Mouse (Mus musculus) stomach, postnatal 0 days (tissue): Measurements from ENCODE around the gene Tsfm.

ENCODE experiments used
- CTCF ChIP-seq: IDR thresholded peaks from 2 replicates; pipeline ENCODE4 v1.5.1; 2016; ENCODE audit warnings: antibody characterized with exemption, low read depth, mild to moderate bottlenecking, moderate library complexity
- EP300 ChIP-seq: optimal IDR thresholded peaks from 2 replicates; pipeline ENCODE3; 2016; ENCODE audit warnings: antibody characterized with exemption

GRCm38 (mm10) chr10:127036273-127036672, 5.6 kb upstream of the Tsfm start:
- TF ChIP-seq CTCF = no peak
- no peak for TF ChIP-seq EP300
